Mouse (Mus musculus): Measurements from ENCODE around the gene Hhatl. TPM values are rescaled to one million over a fixed set of nuclear protein-coding genes. Genes with fewer than 3 reads are reported as not detected.

The Hhatl gene
- polyA plus RNA-seq, 1 experiment from 2014 or later = 0.53 TPM

- Histone ChIP-seq H3K27me3 (no peaks in the 10 kb centered on the region), H3K4me1 (peaks cover 21% of the 10 kb centered on the region), H3K9me3 (no peaks in the 10 kb centered on the region), H3K4me2 (replicated peaks) (no peak overlapping the region), H3K4me3 (no peak overlapping the region), H3K27ac (no peak overlapping the region), H3K9ac (peak overlapping the region; percentile 19; the same call in 1 of the 2 replicates), H3K36me3 (peaks cover 70% of the 10 kb centered on the region)
- no peak for ATAC-seq (ENCODE audit: low FRiP score, low read depth)
- WGBS = 92% methylated on average over 19 of the region's 19 CpGs
Measured at GRCm38 (mm10) chr9:121763716-121764115, 28.6 kb downstream of the Hhatl start.

DNA sequence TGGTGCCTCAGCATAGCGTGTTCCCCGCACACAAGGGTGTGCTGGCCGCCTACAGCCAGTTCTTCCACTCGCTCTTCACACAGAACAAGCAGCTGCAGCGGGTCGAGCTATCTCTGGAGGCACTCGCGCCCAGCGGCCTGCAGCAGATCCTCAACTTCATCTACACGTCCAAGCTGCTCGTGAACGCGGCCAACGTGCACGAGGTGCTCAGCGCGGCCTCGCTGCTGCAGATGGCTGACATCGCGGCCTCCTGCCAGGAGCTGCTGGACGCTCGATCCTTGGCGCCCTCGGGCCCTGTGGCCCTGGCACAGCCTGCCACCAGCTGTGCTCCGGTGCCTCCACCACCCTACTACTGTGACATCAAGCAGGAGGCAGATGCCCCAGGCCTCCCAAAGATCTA is 29.5 kb downstream of the Hhatl start:
- ATAC-seq (ENCODE audit: low FRiP score, low read depth) = no peak
- peaks cover 61% of the 10 kb centered on the region for H3K36me3 ChIP-seq
- H3K4me3 ChIP-seq = no peak overlapping the region
- H3K27ac ChIP-seq = no peak overlapping the region
- WGBS = 91% methylated on average over 25 of the region's 25 CpGs
- peaks cover 30% of the 10 kb centered on the region for H3K4me1 ChIP-seq
- no peaks in the 10 kb centered on the region for H3K9me3 ChIP-seq
- no peak overlapping the region for H3K4me2 ChIP-seq (replicated peaks)
- no peaks in the 10 kb centered on the region for H3K27me3 ChIP-seq
- no peak overlapping the region for H3K9ac ChIP-seq

DNA sequence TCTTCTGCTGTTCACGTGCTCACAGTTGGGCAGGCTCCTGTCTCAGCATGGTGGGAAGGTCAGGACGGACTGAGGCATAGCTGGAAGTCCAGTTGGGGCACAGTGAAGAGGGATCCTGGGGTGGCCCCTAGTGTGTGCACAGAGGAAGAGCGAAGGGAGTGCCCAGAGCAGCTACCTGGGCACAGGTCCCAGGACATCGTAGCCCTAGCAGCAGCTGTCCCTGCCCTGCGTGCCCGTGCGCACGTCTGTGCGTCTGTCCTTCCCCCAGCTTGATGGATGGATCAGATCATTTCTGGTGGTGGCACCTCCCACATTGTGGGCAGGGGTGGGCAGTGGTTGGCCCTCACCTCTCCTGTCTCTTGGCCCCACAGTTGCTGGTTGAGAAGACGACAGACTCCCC is 30.1 kb downstream of the Hhatl start:
- no peaks in the 10 kb centered on the region for H3K9me3 ChIP-seq
- 87% methylated on average over 10 of the region's 10 CpGs for WGBS
- no peak overlapping the region for H3K4me3 ChIP-seq
- no peak for ATAC-seq (ENCODE audit: low FRiP score, low read depth)
- no peak overlapping the region for H3K27ac ChIP-seq
- H3K4me1 ChIP-seq = peaks cover 35% of the 10 kb centered on the region
- no peak overlapping the region for H3K4me2 ChIP-seq (replicated peaks)
- peak overlapping the region; percentile 35; the same call in 1 of the 2 replicates for H3K9ac ChIP-seq
- H3K36me3 ChIP-seq = peaks cover 55% of the 10 kb centered on the region
- no peaks in the 10 kb centered on the region for H3K27me3 ChIP-seq

DNA sequence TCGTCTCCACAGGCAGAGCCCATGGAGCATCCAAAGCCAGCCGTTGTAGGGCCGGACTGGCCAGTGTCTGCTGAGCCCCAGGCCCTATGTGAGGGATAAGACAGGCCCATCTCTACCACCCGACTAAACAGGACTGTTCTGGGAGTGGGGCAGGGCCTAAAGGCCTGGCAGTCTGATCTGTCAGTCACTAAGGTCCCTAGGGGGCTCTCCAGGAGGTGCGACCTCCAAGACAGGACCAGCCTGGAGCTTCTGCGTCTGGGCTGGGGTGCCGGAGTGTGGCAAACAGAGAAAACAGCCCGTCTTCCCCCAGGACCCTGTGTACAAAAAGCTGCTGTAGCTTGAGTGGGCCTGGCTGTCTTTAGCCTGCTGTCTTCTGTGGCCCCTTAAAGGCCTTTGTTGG is 30.5 kb downstream of the Hhatl start:
- no peak overlapping the region; the same call in 1 of the 2 replicates for H3K27ac ChIP-seq
- no peak overlapping the region for H3K4me3 ChIP-seq
- peak overlapping the region; percentile 35; the same call in 1 of the 2 replicates for H3K9ac ChIP-seq
- H3K9me3 ChIP-seq = no peaks in the 10 kb centered on the region
- peaks cover 40% of the 10 kb centered on the region for H3K4me1 ChIP-seq
- H3K36me3 ChIP-seq = peaks cover 54% of the 10 kb centered on the region
- H3K4me2 ChIP-seq (replicated peaks) = peak overlapping the region; percentile 77
- WGBS = 67% methylated on average over 8 of the region's 8 CpGs
- no peak for ATAC-seq (ENCODE audit: low FRiP score, low read depth)
- no peaks in the 10 kb centered on the region for H3K27me3 ChIP-seq

- Histone ChIP-seq H3K9me3 (no peaks in the 10 kb centered on the region), H3K36me3 (peaks cover 51% of the 10 kb centered on the region), H3K4me3 (peak overlapping the region; percentile 83), H3K9ac (peak overlapping the region; percentile 95), H3K4me1 (peaks cover 42% of the 10 kb centered on the region), H3K27ac (peak overlapping the region; percentile 96; the same call in 1 of the 2 replicates), H3K27me3 (no peaks in the 10 kb centered on the region), H3K4me2 (replicated peaks) (peak overlapping the region; percentile 77)
- no peak for ATAC-seq (ENCODE audit: low FRiP score, low read depth)
- WGBS = 63% methylated on average over 10 of the region's 10 CpGs
Measured at GRCm38 (mm10) chr9:121761091-121761665, 31.1 kb downstream of the Hhatl start.

GRCm38 (mm10) chr9:121760271-121761090 is 31.8 kb downstream of the Hhatl start:
- under 1% methylated on average over 36 of the region's 43 CpGs for WGBS
- Histone ChIP-seq H3K4me1 (peaks cover 42% of the 10 kb centered on the region), H3K27ac (peak overlapping the region; percentile 96), H3K27me3 (no peaks in the 10 kb centered on the region), H3K9ac (peak overlapping the region; percentile 95), H3K4me2 (replicated peaks) (peak overlapping the region; percentile 77), H3K36me3 (peaks cover 51% of the 10 kb centered on the region), H3K9me3 (no peaks in the 10 kb centered on the region), H3K4me3 (peak overlapping the region; percentile 83)
- peak; percentile 69 for ATAC-seq (ENCODE audit: low FRiP score, low read depth)

DNA sequence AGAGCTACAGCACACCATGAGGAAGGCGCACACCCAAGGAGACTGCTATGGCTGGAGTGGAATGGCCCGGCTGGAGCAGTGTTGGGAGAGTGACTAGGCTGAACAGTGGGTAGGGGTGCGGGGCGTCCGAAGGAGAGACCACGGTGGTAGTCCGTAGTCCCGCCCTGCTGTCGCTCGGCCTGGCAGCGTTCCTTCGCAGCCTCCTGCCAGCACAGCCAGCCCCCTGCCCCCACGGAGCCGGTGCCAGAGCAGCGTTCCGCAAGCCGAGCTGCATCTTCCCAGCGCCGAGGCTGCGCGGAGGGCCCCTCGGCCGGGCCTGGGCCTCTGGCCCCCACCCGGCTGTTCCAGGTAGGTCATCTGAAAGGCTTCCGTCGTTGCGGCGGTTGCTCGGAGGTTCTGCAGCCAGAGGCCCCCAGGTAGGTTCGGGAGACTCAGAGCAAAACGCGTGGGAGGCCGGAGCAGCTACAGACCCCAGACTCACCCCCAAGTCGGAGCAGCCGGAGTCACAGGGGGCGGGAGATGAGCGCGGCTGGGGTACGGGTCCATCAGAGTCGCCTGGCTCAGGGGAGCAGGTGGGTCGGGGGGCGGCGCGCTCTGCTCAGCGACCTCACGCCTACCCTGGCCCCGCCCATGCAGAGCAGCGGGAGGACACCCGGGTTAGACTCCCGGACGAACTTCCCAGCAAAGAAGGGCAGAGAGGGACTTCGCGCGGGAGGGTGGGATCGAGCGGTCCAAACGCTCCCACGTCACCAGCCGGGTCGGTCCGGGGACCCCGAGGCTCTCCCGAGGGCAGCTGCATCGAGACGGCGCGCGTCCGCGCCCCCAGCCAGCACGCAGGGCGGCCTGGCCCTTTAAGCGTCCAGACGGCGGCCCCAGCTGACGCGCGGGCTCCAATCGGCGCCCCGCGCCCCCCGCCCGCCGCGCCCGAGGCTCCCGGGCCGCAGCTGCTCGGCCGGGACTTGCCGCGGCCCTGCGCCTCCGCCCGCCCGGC is 32.9 kb downstream of the Hhatl start, which contains the start of gene Zfp651:
Gene Zfp651 (plus strand): TSS at position 240 of the 991 bp plus-strand sequence.
- peak; percentile 76 for ATAC-seq (ENCODE audit: low FRiP score, low read depth)
- under 1% methylated on average over 79 of the region's 97 CpGs for WGBS
- peaks cover 51% of the 10 kb centered on the region for H3K36me3 ChIP-seq
- no peaks in the 10 kb centered on the region for H3K9me3 ChIP-seq
- H3K4me2 ChIP-seq (replicated peaks) = peak within 1 kb of the TSS; percentile 77
- peak within 1 kb of the TSS; percentile 96 for H3K27ac ChIP-seq
- peak within 1 kb of the TSS; percentile 83 for H3K4me3 ChIP-seq
- H3K9ac ChIP-seq = peak within 1 kb of the TSS; percentile 95
- H3K27me3 ChIP-seq = no peaks in the 10 kb centered on the region
- peaks cover 42% of the 10 kb centered on the region for H3K4me1 ChIP-seq

- ATAC-seq (ENCODE audit: low FRiP score, low read depth) = peak; percentile 37; the same call in 1 of the 2 replicates
- H3K9ac ChIP-seq = peak overlapping the region; percentile 95
- no peaks in the 10 kb centered on the region for H3K9me3 ChIP-seq
- peak overlapping the region; percentile 83 for H3K4me3 ChIP-seq
- WGBS = 29% methylated on average over 10 of the region's 10 CpGs
- H3K27ac ChIP-seq = peak overlapping the region; percentile 96
- peaks cover 51% of the 10 kb centered on the region for H3K36me3 ChIP-seq
- H3K4me1 ChIP-seq = peaks cover 42% of the 10 kb centered on the region
- peak overlapping the region; percentile 77 for H3K4me2 ChIP-seq (replicated peaks)
- H3K27me3 ChIP-seq = no peaks in the 10 kb centered on the region
Measured at GRCm38 (mm10) chr9:121757835-121758814, 34.2 kb downstream of the Hhatl start.

DNA sequence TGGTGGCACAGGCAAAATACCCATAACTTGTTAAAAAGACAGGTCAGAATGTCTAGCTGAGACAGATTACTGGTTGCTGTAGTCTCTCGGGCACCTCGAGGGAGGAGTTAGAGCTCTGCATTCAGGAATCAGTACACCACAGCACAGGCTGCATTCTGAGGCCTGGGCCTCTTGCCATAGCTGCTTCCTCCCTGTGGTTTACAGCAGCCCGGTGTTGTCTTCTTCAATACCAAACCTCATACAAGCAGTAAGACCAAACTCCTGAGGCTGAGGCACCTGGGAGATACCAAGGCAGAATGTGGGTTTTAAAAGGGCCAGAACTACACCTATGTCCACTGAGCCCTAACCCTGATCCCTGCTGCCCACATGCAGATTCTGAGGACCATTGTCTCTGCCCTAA is 34.9 kb downstream of the Hhatl start:
- Histone ChIP-seq H3K36me3 (peaks cover 49% of the 10 kb centered on the region), H3K9ac (0 out of 2 replicates have a peak overlapping the region, but pooled peaks have one; percentile 10), H3K4me3 (no peak overlapping the region), H3K27me3 (no peaks in the 10 kb centered on the region), H3K4me1 (peaks cover 42% of the 10 kb centered on the region), H3K27ac (peak overlapping the region; percentile 96), H3K4me2 (replicated peaks) (peak overlapping the region; percentile 77), H3K9me3 (no peaks in the 10 kb centered on the region)
- 47% methylated on average over 3 of the region's 3 CpGs for WGBS
- no peak for ATAC-seq (ENCODE audit: low FRiP score, low read depth)

DNA sequence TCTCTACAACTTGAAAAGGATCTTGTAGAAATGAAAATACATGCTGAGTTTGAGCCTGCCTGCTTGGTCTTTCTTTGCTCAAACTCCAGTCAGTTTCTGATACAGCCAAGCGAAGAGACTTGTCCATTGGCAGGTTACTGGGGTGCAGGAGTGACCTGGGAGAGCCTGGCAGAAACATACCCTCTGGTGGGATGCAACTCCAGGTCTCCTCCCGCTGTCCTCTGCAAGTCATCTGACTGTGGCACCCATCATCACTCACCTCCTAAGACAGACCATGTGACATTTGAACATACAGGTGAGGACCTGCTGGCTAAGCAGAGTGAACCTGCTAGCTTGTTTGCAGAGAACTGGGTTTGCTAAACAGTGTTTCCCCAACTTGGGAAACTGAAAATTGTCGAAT is 35.5 kb downstream of the Hhatl start:
- no peak overlapping the region for H3K4me3 ChIP-seq
- no peaks in the 10 kb centered on the region for H3K9me3 ChIP-seq
- H3K27ac ChIP-seq = peak overlapping the region; percentile 10; the same call in 1 of the 2 replicates
- H3K4me1 ChIP-seq = peaks cover 39% of the 10 kb centered on the region
- ATAC-seq (ENCODE audit: low FRiP score, low read depth) = no peak
- H3K4me2 ChIP-seq (replicated peaks) = no peak overlapping the region
- 83% methylated on average over 3 of the region's 3 CpGs for WGBS
- H3K27me3 ChIP-seq = no peaks in the 10 kb centered on the region
- H3K36me3 ChIP-seq = peaks cover 49% of the 10 kb centered on the region
- no peak overlapping the region for H3K9ac ChIP-seq

Measured in limb, embryonic 13.5 days (tissue).